Mouse (Mus musculus) lung, embryonic 15.5 days (tissue): ENCODE data around the gene Efhb. TPM values are rescaled to one million over a fixed set of nuclear protein-coding genes. Genes with fewer than 3 reads are reported as not detected.

Experiments used
- polyA plus RNA-seq: library from polyadenylated mRNA; unstranded; fragments of >200 nt; fragmentation: Nextera tagmentation; extraction: Ambion mirVana; gene quantifications from 2 replicates; pipeline ENCODE4 v1.2.1, GENCODE M21; 2015

The Efhb gene
- polyA plus RNA-seq, 1 experiment from 2014 or later = 0.89 TPM

Other genes starting within 250 kb of the Efhb start
- gene Rab5a, start 15.9 kb upstream of the Efhb start, polyA plus RNA-seq = 76.3 and 83.7 TPM in 2 replicates
- 0.24 and 0.26 TPM in 2 replicates for gene Pp2d1, start 76.1 kb upstream of the Efhb start, polyA plus RNA-seq
- 5.6 and 6.4 TPM in 2 replicates for gene Kat2b, start 103.5 kb upstream of the Efhb start, polyA plus RNA-seq
- gene Sgo1, start 226.0 kb upstream of the Efhb start, polyA plus RNA-seq = 37.6 and 38.2 TPM in 2 replicates